In genomic region chr14:48664841-48665815, GRCm38 (mm10) we compare ENCODE assay signal across 9 mouse cellular contexts. TPM values are rescaled to one million over a fixed set of nuclear protein-coding genes. Genes with fewer than 3 reads are reported as not detected.
DNase-seq lines count a peak whose midpoint lies in the region; ATAC-seq and TF ChIP-seq lines count a peak whose summit lies in the region.
"Had no signal": no experiment of that assay in that cellular context is flagged by ENCODE, and none has a peak within 500 bp of the region (broad histone marks: within the 10 kb centered on the region; RNA-seq: fewer than 3 reads in every experiment).

No protein-coding gene starts in this region.

- no peaks in the 10 kb centered on the region for H3K36me3 ChIP-seq in midbrain, postnatal 0 days (ENCODE audit: insufficient read depth, low read length)

- intact Hi-C loops in left cerebral cortex, postnatal 4 days (cut with DNase I), result no loop called here
- intact Hi-C loops in left cerebral cortex, postnatal 14 days (cut with DNase I), result loop anchor here (5.0 to 10.0 kb wide), 3 partner anchors 72 to 320 kb away; no protein-coding TSS in a partner anchor
- intact Hi-C loops in left cerebral cortex, postnatal 25 days (cut with DNase I), result loop anchor here (5.0 to 10.0 kb wide), 4 partner anchors 87 to 327 kb away; no protein-coding TSS in a partner anchor

- WGBS in midbrain, postnatal 0 days, result 2% methylated on average over 50 of the region's 50 CpGs

- no peaks in the 10 kb centered on the region for H3K4me1 ChIP-seq in midbrain, postnatal 0 days (ENCODE audit: insufficient read depth, low read length)

- no peak for TF ChIP-seq CTCF in midbrain, postnatal 0 days (IDR thresholded peaks at IDR 0.05)

- ATAC-seq in midbrain, postnatal 0 days (ENCODE audit: low FRiP score), result no peak
- no peak for ATAC-seq in megakaryocyte progenitor cell, adult 5-6 weeks (replicated peaks; ENCODE audit: poor library complexity)

- peaks cover 11% of the 10 kb centered on the region for H3K27me3 ChIP-seq in midbrain, postnatal 0 days (ENCODE audit: insufficient read depth, low read length)

- H3K4me3 ChIP-seq in midbrain, postnatal 0 days (ENCODE audit: low read depth, low read length), result peak overlapping the region; percentile 43

- H3K27ac ChIP-seq in midbrain, postnatal 0 days (ENCODE audit: low read depth, low read length), result peak overlapping the region; percentile 82

- DNase-seq in left cerebral cortex, postnatal 4 days, result peak; percentile 58
- DNase-seq in left cerebral cortex, postnatal 14 days (ENCODE audit: low spot score in 2 of 2), result no peak
- peak; percentile 65 to 68 for DNase-seq in cerebellum, postnatal 25 days
- DNase-seq in heart, postnatal 4 days, result peak; percentile 28
- DNase-seq in midbrain, postnatal 0 days (ENCODE audit: low spot score), result no peak
- DNase-seq in left cerebral cortex, postnatal 25 days (ENCODE audit: low spot score in 2 of 2), result no peak
- no peak for DNase-seq in testis, postnatal 14 days (ENCODE audit: low spot score)

- no peaks in the 10 kb centered on the region for H3K9me3 ChIP-seq in midbrain, postnatal 0 days (ENCODE audit: low read length)

- H3K4me2 ChIP-seq in midbrain, postnatal 0 days (ENCODE audit: low read depth, low read length, poor library complexity, severe bottlenecking), result peak overlapping the region; percentile 43

- H3K9ac ChIP-seq in midbrain, postnatal 0 days (replicated peaks; ENCODE audit: low read length, poor library complexity, severe bottlenecking), result peak overlapping the region; percentile 66

RNA-seq across cellular contexts. Expression of gene Otx2, which starts 8.5 kb away (rescaled TPM):
- under 1 TPM; 0.36 to 0.64 TPM for total RNA-seq in left cerebral cortex, postnatal 4 days (2021)
- 1 to 10 TPM; 1.1 to 1.5 TPM for total RNA-seq in left cerebral cortex, postnatal 14 days (2021)
- not detected for total RNA-seq in heart, postnatal 4 days (2021)
- total RNA-seq in midbrain, postnatal 0 days (2014; rRNA removed), result 90.3 and 93.2 TPM in 2 replicates
- 61.2 and 62.0 TPM in 2 replicates for polyA plus RNA-seq in midbrain, postnatal 0 days (2015; fragmentation: Nextera tagmentation; extraction: Ambion mirVana)
- total RNA-seq in left cerebral cortex, postnatal 25 days (2021), result under 1 TPM; 0.64 to 0.80 TPM
- not detected in 2 replicates for total RNA-seq in megakaryocyte progenitor cell, adult 5-6 weeks (2015)
- not detected in 2 replicates for total RNA-seq in megakaryocyte progenitor cell, adult 5-6 weeks (2017)
- polyA plus RNA-seq: large intestine, adult 2 months had no signal

Comparison
In these comparisons a context has a peak if more than half of its experiments do, and no peak if none do; other contexts are left out.
1. DNase-seq: peak in left cerebral cortex, postnatal 4 days (single experiment), cerebellum, postnatal 25 days (2 of 2) and heart, postnatal 4 days (single experiment); none in left cerebral cortex, postnatal 14 days (0 of 2), midbrain, postnatal 0 days (single experiment), left cerebral cortex, postnatal 25 days (0 of 2) and testis, postnatal 14 days (single experiment).
2. RNA of gene Otx2, which starts 8.5 kb away (total RNA-seq): 90.3 to 93.2 TPM in midbrain, postnatal 0 days; 1.1 to 1.5 TPM in left cerebral cortex, postnatal 14 days, 0.64 to 0.80 TPM in left cerebral cortex, postnatal 25 days, 0.36 to 0.64 TPM in left cerebral cortex, postnatal 4 days, not detected in heart, postnatal 4 days and not detected in megakaryocyte progenitor cell, adult 5-6 weeks; every median in the first group is over 10 times any median in the second.